In the genomic region with DNA sequence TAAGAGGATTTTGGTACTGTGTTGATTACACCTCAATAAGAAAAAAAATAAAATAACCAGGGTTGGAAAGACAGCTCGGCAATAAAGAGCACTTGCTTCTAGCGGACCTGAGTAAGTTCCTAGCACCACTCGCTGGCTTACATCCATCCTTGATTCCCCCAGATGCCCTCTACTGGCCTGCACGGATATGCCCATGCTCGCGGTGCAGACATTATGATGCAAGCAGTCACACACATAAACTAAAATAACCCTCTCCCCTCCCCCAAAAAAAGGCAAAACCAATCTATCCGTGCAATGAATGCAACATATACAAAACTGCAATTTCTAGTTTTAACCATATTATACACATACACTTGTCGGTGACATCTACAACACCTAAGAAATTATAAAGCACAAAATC, we compare ENCODE assay signal across 8 mouse cellular contexts. TPM values are rescaled to one million over a fixed set of nuclear protein-coding genes. Genes with fewer than 3 reads are reported as not detected.
DNase-seq lines count a peak whose midpoint lies in the region; ATAC-seq and TF ChIP-seq lines count a peak whose summit lies in the region.

No protein-coding gene starts in this region.

- peaks cover 52% of the 10 kb centered on the region for H3K4me1 ChIP-seq in erythroblast, embryonic 14.5 days (ENCODE audit: control insufficient read depth)
- 0 out of 2 replicates have a peak, but pooled peaks cover 4% of the 10 kb centered on the region for H3K4me1 ChIP-seq in intestine, postnatal 0 days (replicated peaks; ENCODE audit: control insufficient read depth, insufficient read depth, low read length)
- H3K4me1 ChIP-seq in neural tube, embryonic 15.5 days = peaks cover 18% of the 10 kb centered on the region

- H3K27ac ChIP-seq in intestine, postnatal 0 days (ENCODE audit: low read depth, low read length) = peak overlapping the region; percentile 81; the same call in 1 of the 2 replicates
- peak overlapping the region; percentile 96 for H3K27ac ChIP-seq in neural tube, embryonic 15.5 days (replicated peaks)

- peak overlapping the region; percentile 87 for H3K4me3 ChIP-seq in erythroblast, embryonic 14.5 days (replicated peaks)
- H3K4me3 ChIP-seq in intestine, postnatal 0 days (ENCODE audit: low read depth, low read length) = peak overlapping the region; percentile 68
- H3K4me3 ChIP-seq in neural tube, embryonic 15.5 days (replicated peaks) = peak overlapping the region; percentile 99

- TF ChIP-seq CTCF in intestine, postnatal 0 days (IDR thresholded peaks at IDR 0.05; ENCODE audit: low read depth) = peak; percentile 46

- ATAC-seq in erythroblast, adult 5-6 weeks (replicated peaks; ENCODE audit: low FRiP score, poor library complexity, severe bottlenecking) = no peak
- no peak for ATAC-seq in intestine, postnatal 0 days
- no peak for ATAC-seq in neural tube, embryonic 15.5 days (ENCODE audit: low FRiP score)

- H3K27me3 ChIP-seq in erythroblast, embryonic 14.5 days (ENCODE audit: control insufficient read depth) = peaks cover 7% of the 10 kb centered on the region
- H3K27me3 ChIP-seq in intestine, postnatal 0 days (replicated peaks; ENCODE audit: control insufficient read depth, insufficient read depth, low read length) = no peaks in the 10 kb centered on the region
- no peaks in the 10 kb centered on the region for H3K27me3 ChIP-seq in neural tube, embryonic 15.5 days (replicated peaks)

- H3K36me3 ChIP-seq in erythroblast, embryonic 14.5 days (ENCODE audit: control insufficient read depth) = peaks cover 4% of the 10 kb centered on the region
- no peaks in the 10 kb centered on the region for H3K36me3 ChIP-seq in intestine, postnatal 0 days (ENCODE audit: control insufficient read depth, insufficient read depth)
- no peaks in the 10 kb centered on the region for H3K36me3 ChIP-seq in neural tube, embryonic 15.5 days

- 80% methylated on average over 8 of the region's 8 CpGs for WGBS in intestine, postnatal 0 days
- WGBS in neural tube, embryonic 15.5 days = 76% methylated on average over 8 of the region's 8 CpGs

- peak overlapping the region; percentile 75 for H3K4me2 ChIP-seq in intestine, postnatal 0 days (replicated peaks; ENCODE audit: low read depth)
- H3K4me2 ChIP-seq in neural tube, embryonic 15.5 days = peak overlapping the region; percentile 80

- H3K9me3 ChIP-seq in erythroblast, embryonic 14.5 days (ENCODE audit: control insufficient read depth, low read length) = no peaks in the 10 kb centered on the region; the same call in 1 of the 2 replicates
- no peaks in the 10 kb centered on the region for H3K9me3 ChIP-seq in intestine, postnatal 0 days (ENCODE audit: control insufficient read depth)
- no peaks in the 10 kb centered on the region for H3K9me3 ChIP-seq in neural tube, embryonic 15.5 days (replicated peaks)

- peak; percentile 63 for DNase-seq in A20 (ENCODE audit: low read depth, low spot score)
- peak; percentile 10 for DNase-seq in embryo, embryonic 9.5 days (ENCODE audit: extremely low spot score)
- DNase-seq in frontal cortex, postnatal 25 days (ENCODE audit: low spot score in 2 of 2) = no peak
- DNase-seq in yolk sac, embryonic 10.5 days (ENCODE audit: low spot score) = no peak

- peak overlapping the region; percentile 56 for H3K9ac ChIP-seq in intestine, postnatal 0 days (ENCODE audit: low read depth, low read length)
- peak overlapping the region; percentile 89 for H3K9ac ChIP-seq in neural tube, embryonic 15.5 days (replicated peaks)

RNA-seq across cellular contexts. Expression of gene Tasp1, which starts 0.9 kb away (rescaled TPM):
- 0.09 and 0.10 TPM in 2 replicates for polyA plus RNA-seq in erythroblast, embryonic 14.5 days (2012)
- 1.9 and 9.0 TPM in 2 replicates for total RNA-seq in erythroblast, adult 5-6 weeks (2015; ENCODE audit: low replicate concordance)
- total RNA-seq in erythroblast, adult 5-6 weeks (2017; ENCODE audit: low replicate concordance) = 6.5 and 13.9 TPM in 2 replicates
- 9.4 and 10.5 TPM in 2 replicates for polyA plus RNA-seq in intestine, postnatal 0 days (2015; fragmentation: Nextera tagmentation; extraction: Ambion mirVana)
- polyA plus RNA-seq in neural tube, embryonic 15.5 days (2015; fragmentation: Nextera tagmentation; extraction: Ambion mirVana) = 20.6 and 26.1 TPM in 2 replicates

Comparison
In these comparisons a context has a peak if more than half of its experiments do, and no peak if none do; other contexts are left out.
1. DNase-seq: peak in A20 (single experiment) and embryo, embryonic 9.5 days (single experiment); none in frontal cortex, postnatal 25 days (0 of 2) and yolk sac, embryonic 10.5 days (single experiment).
2. Peak in every context shown above with its lines, with median percentiles within 50 percentile points of each other: H3K4me3 ChIP-seq.